Mouse (Mus musculus): ENCODE results near the gene Tex21.

- TF ChIP-seq EP300 (IDR thresholded peaks at IDR 0.05; ENCODE audit: low read depth) (no peak), CTCF (IDR thresholded peaks at IDR 0.05; ENCODE audit: low read depth) (no peak)
Measured at GRCm38 (mm10) chr12:76246646-76247045, at the start of gene Tex21.

Data from heart, postnatal 0 days (tissue).